ENCODE assay signal across 11 mouse cellular contexts in the genomic region with DNA sequence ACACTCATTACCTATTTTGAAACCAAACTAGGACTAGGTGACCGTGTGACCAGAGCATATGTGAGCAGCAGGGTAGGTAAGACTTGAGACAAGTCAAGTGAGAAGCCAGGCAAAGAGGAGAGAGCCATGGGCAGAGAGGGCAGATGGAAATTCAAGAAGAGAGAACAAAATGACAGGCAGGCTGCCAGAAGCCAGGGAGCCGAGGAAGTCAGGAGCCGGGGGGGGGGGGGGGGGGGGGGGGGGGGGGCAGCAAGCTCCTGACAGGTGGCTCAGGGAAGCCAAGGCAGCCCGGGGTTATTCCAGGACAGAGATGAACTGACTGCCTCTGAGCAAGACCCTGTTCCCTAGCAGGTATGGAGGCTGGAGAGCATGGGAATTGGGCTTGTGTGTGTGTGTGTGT. TPM values are rescaled to one million over a fixed set of nuclear protein-coding genes. Genes with fewer than 3 reads are reported as not detected.
DNase-seq lines count a peak whose midpoint lies in the region; ATAC-seq and TF ChIP-seq lines count a peak whose summit lies in the region.
"Had no signal": no experiment of that assay in that cellular context is flagged by ENCODE, and none has a peak within 500 bp of the region (broad histone marks: within the 10 kb centered on the region; RNA-seq: fewer than 3 reads in every experiment).

No protein-coding gene starts in this region.

- H3K4me1 ChIP-seq in kidney, adult 2 months (ENCODE audit: control insufficient read depth, insufficient read depth, low read length) = peaks cover 13% of the 10 kb centered on the region
- H3K4me1 ChIP-seq in kidney, embryonic 16.5 days (ENCODE audit: insufficient read depth, low read length) = no peaks in the 10 kb centered on the region
- H3K4me1 ChIP-seq: liver, embryonic 13.5 days had no signal

- peak; percentile 45 for DNase-seq in kidney, adult 2 months
- peak; percentile 2 for DNase-seq in 416B (ENCODE audit: low read depth)
- peak; percentile 6 for DNase-seq in NIH3T3 (ENCODE audit: low read depth)
- peak; percentile 96 to 97 for DNase-seq in cerebellum, postnatal 10 days
- DNase-seq in frontal cortex, postnatal 36 days (ENCODE audit: low spot score in 2 of 2) = no peak
- DNase-seq in right cerebral cortex, adult 18-20 months = no peak
- DNase-seq: liver, embryonic 13.5 days; thymus, adult 18-20 months had no signal

- H3K4me3 ChIP-seq in kidney, adult 2 months (ENCODE audit: insufficient read depth, low read depth, low read length) = no peak overlapping the region
- H3K4me3 ChIP-seq in kidney, embryonic 16.5 days (ENCODE audit: low read length) = no peak overlapping the region
- H3K4me3 ChIP-seq: hindbrain, embryonic 10.5 days; liver, embryonic 13.5 days had no signal

- WGBS in kidney, adult 2 months = 35% methylated on average over 2 of the region's 4 CpGs
- WGBS in kidney, embryonic 16.5 days = 71% methylated on average over 2 of the region's 4 CpGs

- no peak for TF ChIP-seq POLR2A in kidney, adult 2 months (IDR thresholded peaks at IDR 0.05; ENCODE audit: low read depth, low read length)

- TF ChIP-seq CTCF in kidney, adult 2 months (conservative IDR thresholded peaks at IDR 0.05; ENCODE audit: insufficient read depth, insufficient read length, low read depth, low read length) = no peak

- no peaks in the 10 kb centered on the region for H3K36me3 ChIP-seq in kidney, adult 2 months (ENCODE audit: control insufficient read depth, insufficient read depth, low read length)
- no peaks in the 10 kb centered on the region for H3K36me3 ChIP-seq in kidney, embryonic 16.5 days (ENCODE audit: insufficient read depth, low read length)
- H3K36me3 ChIP-seq: hindbrain, embryonic 10.5 days; liver, embryonic 13.5 days had no signal

- H3K27me3 ChIP-seq in kidney, adult 2 months (replicated peaks; ENCODE audit: control insufficient read depth, insufficient read depth, low read length) = no peaks in the 10 kb centered on the region
- no peaks in the 10 kb centered on the region for H3K27me3 ChIP-seq in kidney, embryonic 16.5 days (ENCODE audit: insufficient read depth, low read length)
- H3K27me3 ChIP-seq: liver, embryonic 13.5 days had no signal

- no peak overlapping the region for H3K4me2 ChIP-seq in kidney, embryonic 16.5 days (replicated peaks; ENCODE audit: low read depth, low read length)
- H3K4me2 ChIP-seq: liver, embryonic 13.5 days; midbrain, embryonic 11.5 days had no signal

- no peak overlapping the region for H3K27ac ChIP-seq in kidney, adult 2 months (ENCODE audit: insufficient read depth, low read depth, low read length)
- no peak overlapping the region for H3K27ac ChIP-seq in kidney, embryonic 16.5 days (ENCODE audit: low read length)
- H3K27ac ChIP-seq: hindbrain, embryonic 10.5 days; liver, embryonic 13.5 days had no signal

- no peak overlapping the region for H3K9ac ChIP-seq in kidney, embryonic 16.5 days (replicated peaks; ENCODE audit: low read length)
- H3K9ac ChIP-seq: liver, embryonic 13.5 days had no signal

- no peaks in the 10 kb centered on the region for H3K9me3 ChIP-seq in kidney, embryonic 16.5 days (ENCODE audit: low read length)
- H3K9me3 ChIP-seq: hindbrain, embryonic 10.5 days; liver, embryonic 13.5 days had no signal

- no peak for ATAC-seq in kidney, embryonic 16.5 days (ENCODE audit: low FRiP score, low TSS enrichment)

RNA-seq across cellular contexts. Expression of gene Sel1l3, which starts 37.7 kb away (rescaled TPM):
- polyA plus RNA-seq in kidney, adult 2 months (2012; rRNA removed) = 28.6 and 31.5 TPM in 2 replicates
- polyA plus RNA-seq in kidney, embryonic 16.5 days (2015; fragmentation: Nextera tagmentation; extraction: Ambion mirVana) = 18.9 and 20.0 TPM in 2 replicates

Comparison
In these comparisons a context has a peak if more than half of its experiments do, and no peak if none do; other contexts are left out.
1. DNase-seq: peak in kidney, adult 2 months (single experiment), 416B (single experiment), NIH3T3 (single experiment) and cerebellum, postnatal 10 days (2 of 2); none in frontal cortex, postnatal 36 days (0 of 2) and right cerebral cortex, adult 18-20 months (single experiment).